In genomic region chr9:89813616-89814318, GRCm38 (mm10) we compare ENCODE assay signal across 17 mouse cellular contexts.
DNase-seq lines count a peak whose midpoint lies in the region; ATAC-seq lines count a peak whose summit lies in the region.
"Had no signal": no experiment of that assay in that cellular context is flagged by ENCODE, and none has a peak within 500 bp of the region (broad histone marks: within the 10 kb centered on the region; RNA-seq: fewer than 3 reads in every experiment).

No protein-coding gene starts in this region.

- ATAC-seq in neural tube, embryonic 12.5 days (ENCODE audit: low FRiP score, low read depth): peak; percentile 61
- peak; percentile 60; the same call in 1 of the 2 replicates for ATAC-seq in hindbrain, embryonic 11.5 days (ENCODE audit: low FRiP score)
- peak; percentile 79 for ATAC-seq in midbrain, embryonic 13.5 days
- ATAC-seq in cerebellum, adult (ENCODE audit: insufficient number of reproducible peaks, low FRiP score, low TSS enrichment): no peak

- H3K27me3 ChIP-seq in neural tube, embryonic 12.5 days (replicated peaks): no peaks in the 10 kb centered on the region
- H3K27me3 ChIP-seq in hindbrain, embryonic 11.5 days (ENCODE audit: control insufficient read depth, insufficient read depth, low read length): no peaks in the 10 kb centered on the region
- H3K27me3 ChIP-seq in midbrain, embryonic 13.5 days: no peaks in the 10 kb centered on the region
- no peaks in the 10 kb centered on the region for H3K27me3 ChIP-seq in embryonic facial prominence, embryonic 10.5 days (replicated peaks; ENCODE audit: low read depth, poor library complexity, severe bottlenecking)
- H3K27me3 ChIP-seq: embryonic facial prominence, embryonic 12.5 days; heart, embryonic 13.5 days; lung, embryonic 15.5 days; megakaryocyte, embryonic 14.5 days had no signal

- no peaks in the 10 kb centered on the region for H3K36me3 ChIP-seq in neural tube, embryonic 12.5 days
- H3K36me3 ChIP-seq in hindbrain, embryonic 11.5 days (ENCODE audit: control insufficient read depth, insufficient read depth, low read length): no peaks in the 10 kb centered on the region
- H3K36me3 ChIP-seq in midbrain, embryonic 13.5 days: no peaks in the 10 kb centered on the region
- H3K36me3 ChIP-seq in embryonic facial prominence, embryonic 10.5 days (replicated peaks): no peaks in the 10 kb centered on the region
- H3K36me3 ChIP-seq: embryonic facial prominence, embryonic 12.5 days; heart, embryonic 13.5 days; lung, embryonic 15.5 days had no signal

- H3K9me3 ChIP-seq in neural tube, embryonic 12.5 days: no peaks in the 10 kb centered on the region
- no peaks in the 10 kb centered on the region for H3K9me3 ChIP-seq in hindbrain, embryonic 11.5 days (ENCODE audit: control insufficient read depth, low read length)
- no peaks in the 10 kb centered on the region for H3K9me3 ChIP-seq in midbrain, embryonic 13.5 days
- H3K9me3 ChIP-seq in embryonic facial prominence, embryonic 10.5 days: no peaks in the 10 kb centered on the region
- H3K9me3 ChIP-seq: embryonic facial prominence, embryonic 12.5 days; heart, embryonic 13.5 days; lung, embryonic 15.5 days; megakaryocyte, embryonic 14.5 days had no signal

- H3K9ac ChIP-seq in neural tube, embryonic 12.5 days: no peak overlapping the region
- no peak overlapping the region for H3K9ac ChIP-seq in hindbrain, embryonic 11.5 days (ENCODE audit: low read depth, low read length)
- H3K9ac ChIP-seq in midbrain, embryonic 13.5 days (replicated peaks): no peak overlapping the region; the same call in 1 of the 2 replicates
- H3K9ac ChIP-seq: embryonic facial prominence, embryonic 12.5 days; heart, embryonic 13.5 days; lung, embryonic 15.5 days had no signal

- H3K4me3 ChIP-seq in neural tube, embryonic 12.5 days: no peak overlapping the region
- H3K4me3 ChIP-seq in hindbrain, embryonic 11.5 days (ENCODE audit: low read depth, low read length): no peak overlapping the region
- no peak overlapping the region for H3K4me3 ChIP-seq in midbrain, embryonic 13.5 days (replicated peaks)
- no peak overlapping the region for H3K4me3 ChIP-seq in embryonic facial prominence, embryonic 10.5 days
- H3K4me3 ChIP-seq: embryonic facial prominence, embryonic 12.5 days; heart, embryonic 13.5 days; lung, embryonic 15.5 days; megakaryocyte, embryonic 14.5 days had no signal

- no peaks in the 10 kb centered on the region for H3K4me1 ChIP-seq in neural tube, embryonic 12.5 days
- H3K4me1 ChIP-seq in hindbrain, embryonic 11.5 days (replicated peaks; ENCODE audit: control insufficient read depth, insufficient read depth, low read length): no peaks in the 10 kb centered on the region
- H3K4me1 ChIP-seq in midbrain, embryonic 13.5 days (replicated peaks): peaks cover 8% of the 10 kb centered on the region; the same call in 1 of the 2 replicates
- no peaks in the 10 kb centered on the region; the same call in 1 of the 2 replicates for H3K4me1 ChIP-seq in embryonic facial prominence, embryonic 10.5 days
- H3K4me1 ChIP-seq: embryonic facial prominence, embryonic 12.5 days; heart, embryonic 13.5 days; lung, embryonic 15.5 days; megakaryocyte, embryonic 14.5 days had no signal

- H3K27ac ChIP-seq in neural tube, embryonic 12.5 days: no peak overlapping the region
- H3K27ac ChIP-seq in hindbrain, embryonic 11.5 days (ENCODE audit: low read depth, low read length): no peak overlapping the region
- peak overlapping the region; percentile 39; the same call in 1 of the 2 replicates for H3K27ac ChIP-seq in midbrain, embryonic 13.5 days
- no peak overlapping the region for H3K27ac ChIP-seq in embryonic facial prominence, embryonic 10.5 days (replicated peaks)
- H3K27ac ChIP-seq: embryonic facial prominence, embryonic 12.5 days; heart, embryonic 13.5 days; lung, embryonic 15.5 days had no signal

- DNase-seq in neural tube, embryonic 10.5 days (ENCODE audit: extremely low spot score, low spot score): no peak
- peak; percentile 28 for DNase-seq in hindbrain, embryonic 11.5 days (ENCODE audit: low spot score)
- no peak for DNase-seq in embryonic facial prominence, embryonic 10.5 days (ENCODE audit: low spot score)
- DNase-seq in embryo, embryonic 10.5 days (ENCODE audit: low spot score): no peak
- DNase-seq in c-Kit-positive CD71-positive TER-119-positive erythroid progenitor cells, embryonic 14.5 days (ENCODE audit: low spot score): no peak
- DNase-seq: adrenal gland, adult 8-10 months; cerebellum, postnatal 14 days; gastrocnemius, postnatal 36 days; kidney, adult 9 months had no signal

- WGBS in neural tube, embryonic 12.5 days: 50% methylated on average over 8 of the region's 8 CpGs
- 48% methylated on average over 8 of the region's 8 CpGs for WGBS in hindbrain, embryonic 11.5 days
- WGBS in midbrain, embryonic 13.5 days: 32% methylated on average over 8 of the region's 8 CpGs
- WGBS in embryonic facial prominence, embryonic 10.5 days: 45% methylated on average over 8 of the region's 8 CpGs

- H3K4me2 ChIP-seq in neural tube, embryonic 12.5 days (replicated peaks): no peak overlapping the region
- no peak overlapping the region for H3K4me2 ChIP-seq in hindbrain, embryonic 11.5 days (replicated peaks; ENCODE audit: low read depth, low read length)
- no peak overlapping the region for H3K4me2 ChIP-seq in midbrain, embryonic 13.5 days (replicated peaks)
- H3K4me2 ChIP-seq: embryonic facial prominence, embryonic 12.5 days; heart, embryonic 13.5 days; liver, embryonic 11.5 days; lung, embryonic 15.5 days had no signal
